Mouse (Mus musculus): ENCODE results near the gene Psmg3. TPM values are rescaled to one million over a fixed set of nuclear protein-coding genes. Genes with fewer than 3 reads are reported as not detected.
A peak's percentile ranks its signal among the peaks of the same experiment; 100 is the strongest.

The Psmg3 gene
- polyA plus RNA-seq, 1 experiment = 48.1 TPM

GRCm38 (mm10) chr5:139819538-139820181 is 7.0 kb downstream of the Psmg3 start, which contains the start of gene Tmem184a:
Tmem184a (minus strand) TSS chr5:139819917.
- H3K27ac ChIP-seq (ENCODE audit: control insufficient read depth, insufficient read depth, low read depth, low read length, poor library complexity) = no peak within 1 kb of the TSS
- TF ChIP-seq POLR2A (IDR thresholded peaks at IDR 0.05; ENCODE audit: borderline replicate concordance, control insufficient read depth, low read depth, low read length) = no peak
- no peaks in the 10 kb centered on the region; the same call in 1 of the 2 replicates for H3K4me1 ChIP-seq (ENCODE audit: control insufficient read depth, insufficient read depth, low read length)
- 89% methylated on average over 9 of the region's 9 CpGs for WGBS
- no peak within 1 kb of the TSS for H3K4me3 ChIP-seq (replicated peaks; ENCODE audit: control insufficient read depth, low read depth, low read length)

- no peaks in the 10 kb centered on the region; the same call in 1 of the 2 replicates for H3K4me1 ChIP-seq (ENCODE audit: control insufficient read depth, insufficient read depth, low read length)
- H3K4me3 ChIP-seq (replicated peaks; ENCODE audit: control insufficient read depth, low read depth, low read length) = no peak overlapping the region
- TF ChIP-seq POLR2A (IDR thresholded peaks at IDR 0.05; ENCODE audit: borderline replicate concordance, control insufficient read depth, low read depth, low read length) (no peak), CTCF (IDR thresholded peaks at IDR 0.05; ENCODE audit: control insufficient read depth, insufficient read depth, low read length) (peak; percentile 68)
- 33% methylated on average over 4 of the region's 4 CpGs for WGBS
- H3K27ac ChIP-seq (ENCODE audit: control insufficient read depth, insufficient read depth, low read depth, low read length, poor library complexity) = no peak overlapping the region
Measured at GRCm38 (mm10) chr5:139818801-139819200, 7.9 kb downstream of the Psmg3 start.

- TF ChIP-seq CTCF (IDR thresholded peaks at IDR 0.05; ENCODE audit: control insufficient read depth, insufficient read depth, low read length) = no peak
- TF ChIP-seq POLR2A (IDR thresholded peaks at IDR 0.05; ENCODE audit: borderline replicate concordance, control insufficient read depth, low read depth, low read length) = no peak
- Histone ChIP-seq H3K4me3 (replicated peaks; ENCODE audit: control insufficient read depth, low read depth, low read length) (no peak overlapping the region), H3K4me1 (ENCODE audit: control insufficient read depth, insufficient read depth, low read length) (no peaks in the 10 kb centered on the region; the same call in 1 of the 2 replicates), H3K27ac (ENCODE audit: control insufficient read depth, insufficient read depth, low read depth, low read length, poor library complexity) (peak overlapping the region; percentile 32; the same call in 1 of the 2 replicates)
- WGBS = 69% methylated on average over 3 of the region's 3 CpGs
Measured at GRCm38 (mm10) chr5:139818056-139818455, 8.6 kb downstream of the Psmg3 start.

GRCm38 (mm10) chr5:139817292-139817691 is 9.4 kb downstream of the Psmg3 start:
- Histone ChIP-seq H3K4me3 (replicated peaks; ENCODE audit: control insufficient read depth, low read depth, low read length) (no peak overlapping the region), H3K27ac (ENCODE audit: control insufficient read depth, insufficient read depth, low read depth, low read length, poor library complexity) (no peak overlapping the region), H3K4me1 (ENCODE audit: control insufficient read depth, insufficient read depth, low read length) (no peaks in the 10 kb centered on the region; the same call in 1 of the 2 replicates)
- WGBS = 0% methylated on average over 1 of the region's 1 CpGs
- TF ChIP-seq POLR2A (IDR thresholded peaks at IDR 0.05; ENCODE audit: borderline replicate concordance, control insufficient read depth, low read depth, low read length) (no peak), CTCF (IDR thresholded peaks at IDR 0.05; ENCODE audit: control insufficient read depth, insufficient read depth, low read length) (peak; percentile 96)

GRCm38 (mm10) chr5:139816445-139816844 is 10.2 kb downstream of the Psmg3 start:
- Histone ChIP-seq H3K27ac (ENCODE audit: control insufficient read depth, insufficient read depth, low read depth, low read length, poor library complexity) (no peak overlapping the region), H3K4me1 (ENCODE audit: control insufficient read depth, insufficient read depth, low read length) (peaks cover 3% of the 10 kb centered on the region; the same call in 1 of the 2 replicates), H3K4me3 (replicated peaks; ENCODE audit: control insufficient read depth, low read depth, low read length) (no peak overlapping the region)
- TF ChIP-seq POLR2A (IDR thresholded peaks at IDR 0.05; ENCODE audit: borderline replicate concordance, control insufficient read depth, low read depth, low read length) (no peak), CTCF (IDR thresholded peaks at IDR 0.05; ENCODE audit: control insufficient read depth, insufficient read depth, low read length) (no peak)

GRCm38 (mm10) chr5:139815964-139816363 is 10.7 kb downstream of the Psmg3 start:
- 76% methylated on average over 6 of the region's 6 CpGs for WGBS

GRCm38 (mm10) chr5:139813963-139814381 is 12.7 kb downstream of the Psmg3 start:
- TF ChIP-seq CTCF (IDR thresholded peaks at IDR 0.05; ENCODE audit: control insufficient read depth, insufficient read depth, low read length) = no peak
- no peak for TF ChIP-seq POLR2A (IDR thresholded peaks at IDR 0.05; ENCODE audit: borderline replicate concordance, control insufficient read depth, low read depth, low read length)
- peaks cover 3% of the 10 kb centered on the region; the same call in 1 of the 2 replicates for H3K4me1 ChIP-seq (ENCODE audit: control insufficient read depth, insufficient read depth, low read length)
- 40% methylated on average over 13 of the region's 13 CpGs for WGBS
- no peak overlapping the region for H3K4me3 ChIP-seq (replicated peaks; ENCODE audit: control insufficient read depth, low read depth, low read length)
- no peak overlapping the region for H3K27ac ChIP-seq (ENCODE audit: control insufficient read depth, insufficient read depth, low read depth, low read length, poor library complexity)

More at GRCm38 (mm10) chr5:139815964-139816363, 10.7 kb downstream of the Psmg3 start:
- TF ChIP-seq POLR2A (IDR thresholded peaks at IDR 0.05; ENCODE audit: borderline replicate concordance, control insufficient read depth, low read depth, low read length) (no peak), CTCF (IDR thresholded peaks at IDR 0.05; ENCODE audit: control insufficient read depth, insufficient read depth, low read length) (no peak)
- Histone ChIP-seq H3K4me1 (ENCODE audit: control insufficient read depth, insufficient read depth, low read length) (peaks cover 3% of the 10 kb centered on the region; the same call in 1 of the 2 replicates), H3K4me3 (replicated peaks; ENCODE audit: control insufficient read depth, low read depth, low read length) (no peak overlapping the region), H3K27ac (ENCODE audit: control insufficient read depth, insufficient read depth, low read depth, low read length, poor library complexity) (no peak overlapping the region)

- TF ChIP-seq POLR2A (IDR thresholded peaks at IDR 0.05; ENCODE audit: borderline replicate concordance, control insufficient read depth, low read depth, low read length) = no peak
- TF ChIP-seq CTCF (IDR thresholded peaks at IDR 0.05; ENCODE audit: control insufficient read depth, insufficient read depth, low read length) = no peak
- Histone ChIP-seq H3K27ac (ENCODE audit: control insufficient read depth, insufficient read depth, low read depth, low read length, poor library complexity) (no peak overlapping the region), H3K4me1 (ENCODE audit: control insufficient read depth, insufficient read depth, low read length) (peaks cover 3% of the 10 kb centered on the region; the same call in 1 of the 2 replicates), H3K4me3 (replicated peaks; ENCODE audit: control insufficient read depth, low read depth, low read length) (no peak overlapping the region)
- 55% methylated on average over 10 of the region's 10 CpGs for WGBS
Measured at GRCm38 (mm10) chr5:139813126-139813490, 13.6 kb downstream of the Psmg3 start.
